Comparison of ENCODE assay signal across 8 mouse cellular contexts in the genomic region with DNA sequence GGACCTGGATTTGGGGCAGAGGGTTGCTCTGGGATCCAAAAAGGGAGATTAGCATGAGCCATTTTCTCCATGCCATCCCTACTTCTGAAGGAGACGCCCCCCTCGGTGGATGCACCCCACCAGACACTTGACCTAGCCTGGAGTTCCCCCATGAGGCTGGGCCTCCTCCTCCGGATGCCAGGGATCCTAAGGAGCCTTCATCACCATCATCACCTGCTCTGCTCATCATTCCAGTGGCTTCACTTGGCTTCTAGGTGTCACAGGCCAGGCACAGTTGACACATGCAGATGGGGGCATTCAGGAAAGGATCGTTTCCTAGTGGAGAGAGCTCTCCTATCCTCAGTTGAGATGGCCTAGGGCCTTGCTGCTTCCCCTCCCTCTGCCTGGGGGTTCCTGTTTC. TPM values are rescaled to one million over a fixed set of nuclear protein-coding genes. Genes with fewer than 3 reads are reported as not detected.
DNase-seq lines count a peak whose midpoint lies in the region; ATAC-seq and TF ChIP-seq lines count a peak whose summit lies in the region.

No protein-coding gene starts in this region.

- peaks cover 3% of the 10 kb centered on the region; the same call in 1 of the 2 replicates for H3K4me1 ChIP-seq in kidney, postnatal 0 days (replicated peaks; ENCODE audit: insufficient read depth, low read length)
- peaks cover 31% of the 10 kb centered on the region for H3K4me1 ChIP-seq in embryonic facial prominence, embryonic 13.5 days
- H3K4me1 ChIP-seq in hindbrain, embryonic 14.5 days (replicated peaks; ENCODE audit: control insufficient read depth, insufficient read depth, low read length): peaks cover 22% of the 10 kb centered on the region

- peak overlapping the region; percentile 43 for H3K4me3 ChIP-seq in kidney, postnatal 0 days (replicated peaks; ENCODE audit: low read depth, low read length)
- H3K4me3 ChIP-seq in embryonic facial prominence, embryonic 13.5 days: peak overlapping the region; percentile 68
- peak overlapping the region; percentile 64 for H3K4me3 ChIP-seq in hindbrain, embryonic 14.5 days (replicated peaks; ENCODE audit: low read length)
- H3K4me3 ChIP-seq in myocyte: peak overlapping the region; percentile 12

- no peak for ATAC-seq in kidney, postnatal 0 days (replicated peaks; ENCODE audit: low FRiP score, low read depth)
- no peak for ATAC-seq in embryonic facial prominence, embryonic 13.5 days (ENCODE audit: insufficient number of reproducible peaks, insufficient read depth, low FRiP score, low TSS enrichment, low read depth)
- no peak for ATAC-seq in hindbrain, embryonic 14.5 days (ENCODE audit: low FRiP score)
- no peak for ATAC-seq in erythroblast, adult 5-6 weeks (replicated peaks; ENCODE audit: low FRiP score, poor library complexity, severe bottlenecking)
- ATAC-seq in megakaryocyte progenitor cell, adult 5-6 weeks (replicated peaks; ENCODE audit: poor library complexity): no peak

- H3K9me3 ChIP-seq in kidney, postnatal 0 days (replicated peaks; ENCODE audit: low read length): no peaks in the 10 kb centered on the region
- no peaks in the 10 kb centered on the region for H3K9me3 ChIP-seq in embryonic facial prominence, embryonic 13.5 days
- no peaks in the 10 kb centered on the region for H3K9me3 ChIP-seq in hindbrain, embryonic 14.5 days (ENCODE audit: control insufficient read depth, low read length)

- DNase-seq in kidney, postnatal 0 days (ENCODE audit: low spot score): no peak
- no peak for DNase-seq in kidney, postnatal 10 days
- no peak for DNase-seq in hindbrain, embryonic 14.5 days (ENCODE audit: low spot score)
- DNase-seq in layer of hippocampus, adult 9-11 months: no peak

- H3K27me3 ChIP-seq in kidney, postnatal 0 days (ENCODE audit: insufficient read depth, low read length): no peaks in the 10 kb centered on the region
- H3K27me3 ChIP-seq in embryonic facial prominence, embryonic 13.5 days: peaks cover 8% of the 10 kb centered on the region; the same call in 1 of the 2 replicates
- no peaks in the 10 kb centered on the region for H3K27me3 ChIP-seq in hindbrain, embryonic 14.5 days (ENCODE audit: control insufficient read depth, insufficient read depth, low read length)
- no peaks in the 10 kb centered on the region for H3K27me3 ChIP-seq in myocyte (ENCODE audit: control insufficient read depth, insufficient read depth, insufficient read length)

- peak overlapping the region; percentile 16 for H3ac ChIP-seq in myocyte (ENCODE audit: control insufficient read depth, insufficient read length)

- no peak for TF ChIP-seq CTCF in kidney, postnatal 0 days (IDR thresholded peaks at IDR 0.05; ENCODE audit: low read depth)

- H3K9ac ChIP-seq in kidney, postnatal 0 days (ENCODE audit: low read depth, low read length): 0 out of 2 replicates have a peak overlapping the region, but pooled peaks have one; percentile 71
- H3K9ac ChIP-seq in embryonic facial prominence, embryonic 13.5 days: peak overlapping the region; percentile 91
- H3K9ac ChIP-seq in hindbrain, embryonic 14.5 days: peak overlapping the region; percentile 94

- no peaks in the 10 kb centered on the region for H3K79me2 ChIP-seq in myocyte (ENCODE audit: control insufficient read depth, insufficient read depth)

- no peak overlapping the region for H3K27ac ChIP-seq in kidney, postnatal 0 days
- H3K27ac ChIP-seq in embryonic facial prominence, embryonic 13.5 days: no peak overlapping the region
- H3K27ac ChIP-seq in hindbrain, embryonic 14.5 days: no peak overlapping the region

- no peaks in the 10 kb centered on the region for H3K36me3 ChIP-seq in kidney, postnatal 0 days (ENCODE audit: insufficient read depth, low read length)
- H3K36me3 ChIP-seq in embryonic facial prominence, embryonic 13.5 days: no peaks in the 10 kb centered on the region
- H3K36me3 ChIP-seq in hindbrain, embryonic 14.5 days (replicated peaks; ENCODE audit: control insufficient read depth, insufficient read depth): no peaks in the 10 kb centered on the region
- H3K36me3 ChIP-seq in myocyte (ENCODE audit: control insufficient read depth, insufficient read depth): no peaks in the 10 kb centered on the region

- TF ChIP-seq POLR2A in myocyte (IDR thresholded peaks at IDR 0.05; ENCODE audit: insufficient read length, low read depth): no peak

- peak overlapping the region; percentile 85 for H3K4me2 ChIP-seq in kidney, postnatal 0 days (ENCODE audit: low read length)
- peak overlapping the region; percentile 95 for H3K4me2 ChIP-seq in embryonic facial prominence, embryonic 13.5 days
- H3K4me2 ChIP-seq in hindbrain, embryonic 14.5 days (replicated peaks): peak overlapping the region; percentile 97
- H3K4me2 ChIP-seq in myocyte (ENCODE audit: low read depth): peak overlapping the region; percentile 70

- WGBS in kidney, postnatal 0 days: 38% methylated on average over 4 of the region's 4 CpGs
- 29% methylated on average over 4 of the region's 4 CpGs for WGBS in embryonic facial prominence, embryonic 13.5 days
- WGBS in hindbrain, embryonic 14.5 days: 36% methylated on average over 4 of the region's 4 CpGs

TF ChIP-seq in myocyte, 11 proteins besides CTCF, POLR2A, EP300 and RAD21:
- no peak for TF ChIP-seq TCF12 (IDR thresholded peaks at IDR 0.05; ENCODE audit: insufficient read depth, poor library complexity, severe bottlenecking)
- TF ChIP-seq MYOG (IDR thresholded peaks at IDR 0.05; ENCODE audit: control insufficient read depth in 1 of 3, insufficient read depth in 1 of 3, insufficient read length in 2 of 3, low read depth in 2 of 3): no peak
- TF ChIP-seq MYOD1 (IDR thresholded peaks at IDR 0.05; ENCODE audit: control insufficient read depth in 1 of 3, insufficient read length in 2 of 3, low read depth in 2 of 3): peak in 1 of 3 experiments; percentile 4
- no peak for TF ChIP-seq SRF (IDR thresholded peaks at IDR 0.05; ENCODE audit: control insufficient read depth, insufficient read length, low read depth)
TF ChIP-seq in myocyte: peak in this region for 1.

RNA-seq across cellular contexts. Expression of a gene that starts 0.8 kb away (rescaled TPM):
- 2.1 and 2.4 TPM in 2 replicates for polyA plus RNA-seq in kidney, postnatal 0 days (2015; fragmentation: Nextera tagmentation; extraction: Ambion mirVana)
- polyA plus RNA-seq in embryonic facial prominence, embryonic 13.5 days (2015; fragmentation: Nextera tagmentation; extraction: Ambion mirVana): 4.8 and 5.1 TPM in 2 replicates
- polyA plus RNA-seq in hindbrain, embryonic 14.5 days (2014; fragmentation: Nextera tagmentation; extraction: Ambion mirVana): 18.6 and 21.4 TPM in 2 replicates
- 0.83 TPM for polyA plus RNA-seq in myocyte (2012; fragmentation: generic; extraction: Trizol)
- not detected in 2 replicates for total RNA-seq in erythroblast, adult 5-6 weeks (2015; ENCODE audit: low replicate concordance)
- total RNA-seq in erythroblast, adult 5-6 weeks (2017; ENCODE audit: low replicate concordance): not detected in 2 replicates
- total RNA-seq in megakaryocyte progenitor cell, adult 5-6 weeks (2015): not detected in 2 replicates
- total RNA-seq in megakaryocyte progenitor cell, adult 5-6 weeks (2017): not detected in 2 replicates

RNA-seq across cellular contexts. Expression of a gene that starts 25.7 kb away (rescaled TPM):
- polyA plus RNA-seq in kidney, postnatal 0 days (2015; fragmentation: Nextera tagmentation; extraction: Ambion mirVana): 12.3 and 13.1 TPM in 2 replicates
- polyA plus RNA-seq in embryonic facial prominence, embryonic 13.5 days (2015; fragmentation: Nextera tagmentation; extraction: Ambion mirVana): 20.6 and 21.7 TPM in 2 replicates
- polyA plus RNA-seq in hindbrain, embryonic 14.5 days (2014; fragmentation: Nextera tagmentation; extraction: Ambion mirVana): 79.3 and 88.9 TPM in 2 replicates
- 5.8 TPM for polyA plus RNA-seq in myocyte (2012; fragmentation: generic; extraction: Trizol)
- total RNA-seq in erythroblast, adult 5-6 weeks (2015; ENCODE audit: low replicate concordance): not detected in 2 replicates
- total RNA-seq in erythroblast, adult 5-6 weeks (2017; ENCODE audit: low replicate concordance): 0.84 and 1.4 TPM in 2 replicates
- 4.2 and 6.8 TPM in 2 replicates for total RNA-seq in megakaryocyte progenitor cell, adult 5-6 weeks (2015)
- 4.4 and 7.0 TPM in 2 replicates for total RNA-seq in megakaryocyte progenitor cell, adult 5-6 weeks (2017)

Comparison
In these comparisons a context has a peak if more than half of its experiments do, and no peak if none do; other contexts are left out.
1. H3K4me3 ChIP-seq: peak in every context shown above with its lines; median percentile 68 in embryonic facial prominence, embryonic 13.5 days; 64 in hindbrain, embryonic 14.5 days; 43 in kidney, postnatal 0 days; 12 in myocyte.